Mouse (Mus musculus): ENCODE data around the gene Ncapd3.

Gene Ncapd3

GRCm38 (mm10) chr9:27122963-27123362 lies 93.0 kb downstream of the Ncapd3 start:
- DNase-seq (ENCODE audit: low read depth, low spot score), result no peak

GRCm38 (mm10) chr9:27123947-27124346 lies 94.0 kb downstream of the Ncapd3 start:
- DNase-seq (ENCODE audit: low read depth, low spot score), result no peak

GRCm38 (mm10) chr9:27125450-27125849 lies 95.5 kb downstream of the Ncapd3 start:
- no peak for DNase-seq (ENCODE audit: low read depth, low spot score)

- DNase-seq (ENCODE audit: low read depth, low spot score), result no peak
Observed at GRCm38 (mm10) chr9:27126543-27126942, 96.6 kb downstream of the Ncapd3 start.

- DNase-seq (ENCODE audit: low read depth, low spot score), result no peak
Observed at GRCm38 (mm10) chr9:27128629-27129028, 98.7 kb downstream of the Ncapd3 start.

- DNase-seq (ENCODE audit: low read depth, low spot score), result no peak
Observed at GRCm38 (mm10) chr9:27134410-27134809, 104.4 kb downstream of the Ncapd3 start.

GRCm38 (mm10) chr9:27135372-27135771 lies 105.4 kb downstream of the Ncapd3 start:
- DNase-seq (ENCODE audit: low read depth, low spot score), result no peak

- DNase-seq (ENCODE audit: low read depth, low spot score), result no peak
Observed at GRCm38 (mm10) chr9:27136651-27137050, 106.7 kb downstream of the Ncapd3 start.

- no peak for DNase-seq (ENCODE audit: low read depth, low spot score)
Observed at GRCm38 (mm10) chr9:27140432-27141065, 110.6 kb downstream of the Ncapd3 start.

- DNase-seq (ENCODE audit: low read depth, low spot score), result no peak
Observed at GRCm38 (mm10) chr9:27144271-27144840, 114.4 kb downstream of the Ncapd3 start.

Measured in retina, adult 2 months (tissue).